Mouse (Mus musculus): ENCODE measurements around the gene Cacna1s.

Gene Cacna1s

GRCm38 (mm10) chr1:136052547-136052946, at the start of gene Cacna1s:
Cacna1s (plus strand) TSS chr1:136052750.
- no peak for DNase-seq (ENCODE audit: low read depth, low spot score)

DNA sequence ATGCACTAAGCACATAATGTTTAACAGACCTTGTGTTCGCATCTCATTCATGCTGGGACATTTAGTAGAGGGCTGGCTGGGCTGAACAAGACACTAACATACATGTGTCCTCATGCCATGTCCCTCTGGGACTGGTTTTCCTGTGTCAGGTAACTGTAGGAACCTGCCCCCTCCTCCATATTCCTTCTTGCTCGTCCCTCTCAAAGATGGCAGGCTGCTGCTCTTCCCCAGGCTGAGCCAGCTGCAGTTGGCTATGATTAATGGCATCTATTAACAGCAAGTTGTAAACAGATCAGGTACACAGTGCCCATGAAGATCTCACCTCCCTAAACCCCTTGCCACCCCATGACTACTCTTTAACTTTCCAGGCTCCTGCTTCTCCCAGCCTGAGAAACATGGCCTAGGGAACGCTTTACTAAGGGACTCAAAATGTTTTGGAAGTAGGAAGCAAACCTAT, 46.2 kb upstream of the Cacna1s start, which contains the start of gene Igfn1:
TSS of gene Igfn1 (minus strand) at position 51 of the 457 bp plus-strand sequence.
- DNase-seq (ENCODE audit: low read depth, low spot score), result no peak

GRCm38 (mm10) chr1:136007211-136008158, 45.1 kb upstream of the Cacna1s start, which contains the start of gene Tmem9:
Tmem9 (plus strand) TSS chr1:136008150.
- DNase-seq (ENCODE audit: low read depth, low spot score), result no peak

DNA sequence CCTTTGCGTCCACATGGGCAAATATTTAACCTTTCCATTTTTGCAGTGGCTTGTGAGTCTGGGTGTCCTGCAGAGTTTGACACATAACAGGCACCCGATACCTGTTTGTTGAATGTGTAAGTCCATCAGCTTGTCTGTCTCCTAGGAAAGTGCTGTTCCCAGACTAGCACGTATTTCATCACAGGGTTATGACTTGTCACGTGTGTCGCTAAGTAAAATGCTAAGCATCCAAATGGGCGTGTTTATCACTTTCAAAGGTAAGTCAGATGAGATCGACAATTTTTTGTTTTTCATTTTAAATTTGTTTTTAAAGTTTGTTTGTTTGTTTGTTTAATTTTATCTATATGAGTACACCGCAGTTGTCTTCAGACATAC, 44.4 kb upstream of the Cacna1s start:
- DNase-seq (ENCODE audit: low read depth, low spot score), result no peak

DNA sequence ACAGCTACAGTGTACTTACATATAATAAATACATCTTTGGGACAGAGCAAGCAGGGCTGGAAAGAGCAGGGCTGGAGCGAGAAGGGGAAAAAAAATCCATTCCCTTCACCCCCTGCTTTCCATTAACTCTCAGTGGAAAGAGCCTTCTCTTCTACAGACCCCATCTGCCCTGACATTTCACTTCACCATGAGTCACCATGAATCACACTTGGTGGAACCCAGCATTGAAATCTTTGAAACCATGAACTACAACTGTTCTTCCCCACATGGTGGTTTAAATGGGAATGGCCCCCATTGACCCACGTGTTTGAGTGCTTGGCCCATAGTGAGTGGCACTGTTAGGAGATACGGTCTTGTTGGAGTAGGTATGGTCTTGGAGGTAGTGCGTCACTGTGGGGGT, 42.3 kb upstream of the Cacna1s start:
- DNase-seq (ENCODE audit: low read depth, low spot score), result no peak

- DNase-seq (ENCODE audit: low read depth, low spot score), result no peak
These were observed 39.0 kb upstream of the Cacna1s start for GRCm38 (mm10) chr1:136013513-136013912.

DNA sequence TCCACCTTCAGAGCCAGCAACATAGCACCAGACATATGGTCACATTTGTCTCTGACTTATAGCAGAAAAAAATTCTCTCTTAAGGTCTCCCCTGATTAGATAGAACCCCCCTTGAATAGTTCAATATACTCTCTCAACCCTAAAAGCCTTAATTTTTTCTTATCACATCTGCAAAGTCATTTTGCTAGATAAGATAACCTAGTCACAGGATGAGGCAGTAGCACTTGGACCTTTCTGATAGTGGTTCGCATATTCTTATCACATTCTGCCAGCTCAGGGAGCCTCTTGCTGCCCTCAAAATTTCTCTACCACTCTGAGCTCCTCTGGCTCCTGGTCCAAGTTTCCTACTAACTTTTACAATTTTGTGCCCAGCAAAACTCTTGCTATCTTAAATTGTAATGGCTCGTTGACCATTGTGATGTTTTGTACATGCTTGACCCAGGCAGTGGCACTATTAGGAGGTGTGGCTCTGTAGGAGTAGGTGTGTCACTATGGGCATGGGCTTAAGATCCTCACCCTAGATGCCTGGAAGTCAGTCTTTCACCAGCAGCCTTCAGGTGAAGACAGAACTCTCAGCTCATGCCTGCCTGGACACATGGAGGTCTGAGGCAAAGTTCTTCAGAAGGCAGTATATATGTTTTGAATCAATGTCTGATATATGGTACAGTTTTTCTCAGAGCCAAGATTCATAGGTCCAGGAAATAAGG, 37.6 kb upstream of the Cacna1s start:
- DNase-seq (ENCODE audit: low read depth, low spot score), result no peak

- DNase-seq (ENCODE audit: low read depth, low spot score), result no peak
These were observed 35.2 kb upstream of the Cacna1s start for GRCm38 (mm10) chr1:136017307-136017706.

- peak; percentile 86 for DNase-seq (ENCODE audit: low read depth, low spot score)
These were observed 34.6 kb upstream of the Cacna1s start for GRCm38 (mm10) chr1:136017907-136018313.

DNA sequence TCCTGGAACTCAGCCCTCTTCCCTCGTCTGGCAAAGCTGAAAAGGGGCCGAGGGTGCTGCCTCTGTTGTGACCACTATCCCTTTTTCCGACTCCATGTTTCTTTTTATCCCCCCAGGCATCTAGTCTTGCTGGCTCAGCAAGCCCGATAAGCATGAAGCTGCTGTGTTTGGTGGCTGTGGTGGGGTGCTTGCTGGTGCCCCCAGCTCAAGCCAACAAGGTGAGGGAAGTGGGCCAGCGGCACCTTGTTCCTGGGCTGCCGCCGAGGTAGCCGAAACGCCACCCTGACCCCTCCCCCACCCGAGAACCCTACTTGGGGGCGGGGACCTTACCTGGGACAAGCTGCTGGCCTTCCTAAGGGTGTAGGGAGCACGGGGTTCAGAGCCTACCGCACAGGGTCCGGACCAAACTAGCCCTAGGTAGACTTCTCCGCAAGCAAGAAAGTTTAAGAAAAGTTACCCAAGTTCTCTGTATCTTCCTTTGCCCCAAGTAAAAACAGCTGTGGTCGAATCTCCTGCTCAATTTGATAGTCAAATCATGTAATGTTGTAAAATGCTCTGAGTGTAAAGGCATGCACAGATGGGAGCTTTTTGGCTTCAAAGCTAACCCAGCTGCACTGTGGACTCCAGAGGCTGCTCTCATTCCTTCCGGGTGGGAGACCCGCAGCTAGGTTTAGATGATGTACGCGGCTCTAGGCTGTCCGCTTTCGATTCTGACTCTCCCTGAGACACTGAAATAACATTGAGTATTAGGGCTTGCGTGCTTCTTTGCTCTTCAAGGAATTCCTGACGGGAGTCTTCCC, 34.0 kb upstream of the Cacna1s start:
- peak; percentile 48 for DNase-seq (ENCODE audit: low read depth, low spot score)

DNA sequence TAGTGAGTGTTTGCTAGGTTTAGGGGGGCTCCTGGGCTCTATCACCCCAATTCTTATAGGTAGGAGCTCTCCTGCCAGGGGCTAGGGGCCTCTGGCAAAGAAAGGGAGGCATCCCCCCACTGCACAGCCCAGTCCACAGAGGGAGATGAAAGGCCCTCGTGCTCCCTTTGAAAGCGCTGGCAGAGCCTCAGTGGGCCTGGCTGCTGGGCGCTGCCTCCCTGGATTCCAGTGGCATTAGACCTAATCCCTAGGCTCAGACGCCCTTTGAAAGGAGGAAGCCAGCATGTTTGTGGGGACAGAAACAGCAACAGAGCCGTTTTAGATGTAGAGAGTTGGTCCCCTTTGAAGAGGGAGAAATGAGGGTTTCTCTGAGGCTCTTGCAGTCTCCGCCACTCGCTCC, 22.3 kb upstream of the Cacna1s start:
- DNase-seq (ENCODE audit: low read depth, low spot score), result no peak

DNA sequence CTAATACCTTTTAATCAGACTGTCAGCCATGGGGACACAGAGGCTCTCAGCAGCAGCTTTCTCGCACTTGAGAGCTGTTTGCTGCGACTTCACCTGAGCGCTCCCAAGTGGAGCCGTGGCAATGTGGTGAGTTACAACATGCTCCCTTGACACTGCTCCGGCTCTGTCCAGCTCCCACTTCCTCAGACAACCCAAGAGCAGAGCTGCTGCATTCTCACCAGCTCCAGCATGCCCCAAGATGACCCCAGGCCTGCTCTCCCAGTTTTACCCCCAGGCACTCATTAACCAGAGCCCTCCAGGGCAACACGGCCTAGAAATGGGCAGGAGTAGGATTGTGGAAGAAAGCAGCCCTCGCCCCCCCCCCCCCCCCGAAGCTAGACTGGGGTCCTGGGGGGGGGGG, 20.9 kb upstream of the Cacna1s start:
- DNase-seq (ENCODE audit: low read depth, low spot score), result no peak

GRCm38 (mm10) chr1:136032961-136033360, 19.6 kb upstream of the Cacna1s start:
- no peak for DNase-seq (ENCODE audit: low read depth, low spot score)

DNA sequence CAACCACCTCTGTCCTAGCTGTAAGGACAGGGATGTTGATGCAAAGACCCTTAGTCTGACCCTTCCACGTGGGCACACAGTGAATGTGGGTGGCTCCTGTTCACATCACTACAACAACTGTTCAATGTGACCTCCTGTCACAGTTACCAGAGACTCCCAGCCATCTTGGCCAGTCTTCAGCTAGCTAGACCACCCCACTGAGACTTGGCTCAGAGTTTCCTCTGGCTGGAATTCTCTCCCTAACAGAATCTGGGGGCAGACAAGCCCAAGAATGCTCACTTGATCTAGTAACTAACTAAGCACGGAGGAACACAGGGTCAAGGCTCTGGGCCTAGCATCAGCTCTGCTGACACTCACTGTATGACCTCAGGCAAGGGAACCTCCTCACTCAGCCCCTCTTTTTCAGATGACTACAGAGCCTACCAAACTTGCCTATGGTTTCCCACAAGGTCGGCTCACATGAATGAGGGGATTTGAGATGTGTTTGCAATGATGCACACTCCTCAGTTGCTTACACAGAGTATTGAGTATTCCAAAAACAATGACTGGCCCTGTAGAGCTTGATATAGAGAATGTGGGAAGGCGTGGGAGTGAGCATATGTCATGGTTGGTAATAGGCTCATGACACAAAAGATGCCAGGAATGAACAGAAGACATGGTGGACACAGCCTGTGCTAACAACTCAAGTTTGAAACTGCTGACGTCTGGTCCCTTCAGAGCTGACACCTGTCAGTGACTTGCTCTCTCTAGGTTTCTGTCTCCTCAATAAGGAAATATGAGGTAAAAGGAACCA, 13.6 kb upstream of the Cacna1s start:
- no peak for DNase-seq (ENCODE audit: low read depth, low spot score)

DNA sequence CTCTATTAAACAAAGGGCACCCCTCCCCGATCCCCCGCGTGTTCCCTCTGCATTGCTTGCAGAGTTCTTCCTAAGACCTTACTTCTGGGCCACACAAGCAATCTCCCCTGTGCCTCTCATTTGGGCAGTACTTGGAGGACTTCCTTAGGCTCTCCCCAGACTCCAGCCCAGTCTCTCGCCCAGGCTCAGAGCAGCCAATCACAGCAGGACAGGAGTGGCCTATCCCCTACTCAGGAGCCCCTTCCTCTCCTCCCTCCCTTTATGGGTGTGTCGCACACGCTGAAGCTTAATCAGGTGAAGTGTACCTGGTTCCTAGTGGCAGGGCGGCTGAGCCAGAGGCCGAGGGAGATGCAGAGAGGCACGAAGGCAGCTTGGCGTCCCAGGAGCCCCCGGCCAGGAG, 12.1 kb upstream of the Cacna1s start:
- DNase-seq (ENCODE audit: low read depth, low spot score), result no peak

DNA sequence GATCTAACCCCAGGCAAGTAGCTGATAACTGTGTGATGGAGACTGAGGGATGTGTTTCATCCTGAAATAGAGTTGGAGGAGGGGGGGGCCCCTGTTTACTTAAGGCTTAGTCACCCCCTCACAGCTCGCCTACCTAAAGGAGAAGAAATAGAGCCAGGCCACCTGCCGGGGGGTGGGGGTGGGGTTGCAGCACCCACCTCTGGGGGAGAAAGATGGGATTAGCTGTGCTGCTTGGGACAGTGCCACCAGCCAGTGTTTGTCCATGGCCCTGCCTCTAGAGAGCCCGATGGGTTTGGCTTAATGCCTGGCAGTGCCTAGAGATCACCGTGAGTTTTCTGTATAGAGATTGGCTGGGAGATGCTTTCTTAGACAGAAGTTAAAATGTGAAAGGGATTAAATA, 11.7 kb upstream of the Cacna1s start:
- no peak for DNase-seq (ENCODE audit: low read depth, low spot score)

DNA sequence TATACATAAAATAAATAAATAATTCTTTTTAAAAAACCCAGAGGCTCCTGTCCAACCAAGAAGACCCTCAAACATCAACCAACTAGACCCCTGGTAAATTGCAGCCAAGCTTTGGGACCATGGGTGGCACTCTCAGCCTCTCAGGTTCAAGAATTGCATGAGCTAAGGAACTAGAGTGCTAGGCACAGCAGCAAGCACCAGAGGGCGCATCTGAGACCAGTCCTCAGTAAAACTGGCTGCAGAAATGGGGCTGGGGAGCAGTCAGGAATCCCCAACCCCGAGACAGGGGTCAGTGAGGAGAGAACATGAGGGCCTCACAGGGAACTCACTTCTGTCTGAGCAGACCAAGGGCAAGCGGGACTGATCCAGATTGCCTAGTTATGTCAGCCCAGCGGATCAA, 6.8 kb upstream of the Cacna1s start:
- DNase-seq (ENCODE audit: low read depth, low spot score), result peak; percentile 48

DNA sequence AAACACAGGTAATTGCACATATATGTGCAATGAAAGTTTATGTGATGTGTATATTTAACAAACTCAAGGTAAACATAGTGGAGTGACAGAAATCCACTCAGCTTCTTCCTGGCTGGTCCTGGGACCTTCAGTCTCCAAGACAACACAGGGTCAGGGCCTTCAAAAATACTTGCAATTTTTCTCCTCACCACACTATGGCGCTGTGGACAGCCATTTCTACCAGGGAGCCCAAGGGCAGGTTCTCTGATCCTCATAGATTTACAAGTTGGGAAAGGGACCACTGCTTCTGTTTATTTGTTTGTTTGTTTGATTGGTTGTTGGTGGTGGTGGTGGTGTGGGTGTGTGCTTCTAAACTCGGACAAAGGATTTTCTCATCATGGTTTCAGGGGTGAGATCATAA, 5.1 kb upstream of the Cacna1s start:
- no peak for DNase-seq (ENCODE audit: low read depth, low spot score)

DNA sequence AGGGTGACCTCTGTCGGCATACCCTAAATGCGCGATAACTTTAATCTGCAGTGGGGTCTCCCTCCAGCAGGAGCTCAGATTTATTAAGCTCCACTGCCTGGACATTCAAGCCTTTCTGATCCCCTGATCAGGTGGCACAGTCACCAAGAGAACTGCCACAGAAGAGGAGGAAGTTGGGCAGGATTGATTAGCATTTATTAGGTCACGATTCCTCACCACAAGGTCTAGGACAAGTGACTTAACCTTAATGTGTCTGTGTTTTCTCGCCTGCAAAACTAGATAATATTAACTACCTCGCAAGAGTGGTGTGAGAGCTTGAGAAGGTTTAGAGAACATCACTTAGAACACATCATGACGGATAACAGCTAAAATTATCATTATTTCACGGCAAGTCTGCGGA, 4.7 kb upstream of the Cacna1s start:
- DNase-seq (ENCODE audit: low read depth, low spot score), result no peak

DNA sequence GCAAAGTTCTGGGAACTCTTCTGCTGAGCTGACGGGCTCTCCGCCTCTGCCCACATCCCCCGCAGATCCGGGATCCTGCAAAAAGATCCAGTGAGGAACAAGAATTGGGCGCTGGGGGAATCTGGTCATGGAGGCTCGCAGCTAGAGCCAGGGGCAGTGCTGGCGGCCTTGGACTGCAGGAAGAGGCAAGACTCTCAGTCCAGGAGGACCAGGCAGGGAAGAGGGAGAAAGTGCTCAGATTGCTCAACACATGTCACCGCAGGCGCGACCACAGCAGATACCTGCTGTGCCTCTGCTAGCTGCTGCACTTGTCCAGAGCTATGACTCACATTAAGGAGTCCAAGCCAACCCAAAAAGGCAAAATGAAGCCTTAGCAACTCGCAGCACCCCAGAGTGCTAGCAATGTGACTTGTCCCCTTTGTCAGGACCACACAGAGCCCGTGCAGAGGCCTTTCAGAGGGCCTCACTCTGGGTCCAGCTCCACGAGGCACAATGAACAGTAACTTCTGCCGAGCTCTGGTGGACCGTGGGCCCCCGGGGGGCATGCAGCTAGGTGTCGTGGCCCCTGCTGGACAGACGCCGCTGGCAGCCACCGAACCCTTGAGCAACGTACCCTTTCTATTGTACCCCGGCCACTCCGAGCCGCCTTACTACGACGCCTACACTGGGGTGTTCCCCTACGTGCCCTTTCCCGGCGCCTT, 2.1 kb upstream of the Cacna1s start, which contains the start of gene Ascl5:
TSS of gene Ascl5 (plus strand) at position 493 of the 701 bp plus-strand sequence.
- DNase-seq (ENCODE audit: low read depth, low spot score), result no peak

Measured in CD4-positive helper T cell, adult 2 months (primary cell).